Mouse (Mus musculus) neural tube, embryonic 13.5 days (tissue): Measurements from ENCODE around the gene Tnn. TPM values are rescaled to one million over a fixed set of nuclear protein-coding genes. Genes with fewer than 3 reads are reported as not detected.

ENCODE experiments used
- ATAC-seq: fragments of 200-750 bp; cut with Nextera tagmentation; 2 replicates; pipeline ENCODE4 v1.8.0; 2017; ENCODE audit warnings: low read depth, mild to moderate bottlenecking, moderate TSS enrichment, moderate library complexity
- H3K27ac ChIP-seq: fragments of 300-500 bp; sonication (generic); replicated peaks from 2 replicates; pipeline ENCODE4 v1.5.1; 2015; ENCODE audit warnings: moderate library complexity, mild to moderate bottlenecking, inconsistent platforms
- H3K27me3 ChIP-seq: fragments of 300-500 bp; sonication (generic); 2 replicates; pipeline ENCODE4 v1.6.1; 2015; ENCODE audit warnings: mild to moderate bottlenecking, inconsistent platforms
- H3K36me3 ChIP-seq: fragments of 300-500 bp; sonication (generic); 2 replicates; pipeline ENCODE4 v1.6.1; 2015; ENCODE audit warnings: mild to moderate bottlenecking, inconsistent platforms
- H3K4me1 ChIP-seq: fragments of 300-500 bp; sonication (generic); replicated peaks from 2 replicates; pipeline ENCODE4 v1.6.1; 2015; ENCODE audit warnings: inconsistent platforms
- H3K4me2 ChIP-seq: fragments of 300-500 bp; sonication (generic); 2 replicates; pipeline ENCODE4 v1.6.1; 2015; ENCODE audit warnings: inconsistent platforms, mild to moderate bottlenecking, moderate library complexity
- H3K4me3 ChIP-seq: fragments of 300-500 bp; sonication (generic); 2 replicates; pipeline ENCODE4 v1.5.1; 2015; ENCODE audit warnings: mild to moderate bottlenecking, inconsistent platforms
- H3K9ac ChIP-seq: fragments of 300-500 bp; sonication (generic); 2 replicates; pipeline ENCODE4 v1.6.1; 2015; ENCODE audit warnings: moderate library complexity, mild to moderate bottlenecking, inconsistent platforms
- H3K9me3 ChIP-seq: fragments of 300-500 bp; sonication (generic); 2 replicates; pipeline ENCODE4 v1.6.1; 2016; ENCODE audit warnings: inconsistent platforms
- WGBS: fragments of 180-500 bp; shearing (Covaris S2); methylation state at CpG from one replicate; pipeline ENCODE4 v1.1.7; 2015; 5-methylcytosine and 5-hydroxymethylcytosine counted together
- polyA plus RNA-seq: library from polyadenylated mRNA; unstranded; fragments of >200 nt; fragmentation: Nextera tagmentation; extraction: Ambion mirVana; gene quantifications from 2 replicates; pipeline ENCODE4 v1.2.1, GENCODE M21; 2015

The Tnn gene
- polyA plus RNA-seq, 1 experiment from 2014 or later = 0.04 TPM

DNA sequence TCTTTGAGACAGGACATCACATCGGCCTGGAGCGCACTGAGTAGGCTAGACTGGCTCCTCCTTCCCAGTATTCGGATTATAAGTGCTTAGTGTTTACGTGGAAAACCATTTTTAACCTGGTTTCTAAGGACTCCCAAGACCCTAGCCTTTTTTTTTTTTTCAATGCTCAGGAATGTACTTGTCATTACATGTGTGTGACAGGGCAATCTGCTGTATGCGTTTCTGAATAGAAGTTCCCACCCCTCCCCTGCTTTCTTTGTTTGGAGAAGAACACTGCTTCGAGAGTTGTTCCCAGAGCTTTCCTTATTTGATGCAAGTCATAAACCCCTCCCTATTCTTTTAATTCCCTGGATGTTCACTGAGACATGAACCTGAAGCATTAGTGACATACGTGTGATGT is 9.0 kb downstream of the Tnn start:
- WGBS = 73% methylated on average over 7 of the region's 7 CpGs
- Histone ChIP-seq H3K4me2 (no peak overlapping the region), H3K27ac (no peak overlapping the region), H3K9me3 (no peaks in the 10 kb centered on the region), H3K27me3 (no peaks in the 10 kb centered on the region), H3K4me1 (peaks cover 3% of the 10 kb centered on the region; the same call in 1 of the 2 replicates), H3K36me3 (no peaks in the 10 kb centered on the region), H3K4me3 (no peak overlapping the region), H3K9ac (no peak overlapping the region)
- ATAC-seq = no peak

DNA sequence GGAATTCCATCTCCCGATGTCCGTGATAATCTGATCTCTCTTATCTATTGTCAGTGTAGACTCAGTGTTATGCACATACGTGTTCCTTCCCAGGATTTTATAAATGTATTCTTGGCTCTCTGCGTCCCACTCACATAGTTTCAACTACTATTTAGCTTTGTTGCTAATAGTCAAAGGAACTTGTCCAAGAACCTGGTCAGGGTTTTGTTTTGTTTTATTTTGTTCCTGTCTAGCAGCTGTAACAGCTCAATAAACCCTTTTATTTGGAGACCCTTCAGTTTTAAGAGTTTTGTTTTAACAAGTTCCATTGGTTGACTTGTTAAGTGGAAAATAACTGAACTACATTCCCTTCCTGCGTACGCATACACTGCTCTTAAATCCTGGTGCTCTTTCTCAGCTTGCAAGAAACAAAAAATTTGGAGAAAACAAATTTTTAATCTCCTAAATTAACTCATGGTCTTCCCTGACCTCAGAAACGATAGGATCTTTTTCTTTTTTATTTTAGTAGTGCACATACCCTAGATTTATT is 17.0 kb downstream of the Tnn start:
- H3K9ac ChIP-seq = no peak overlapping the region
- no peaks in the 10 kb centered on the region for H3K36me3 ChIP-seq
- no peaks in the 10 kb centered on the region for H3K4me1 ChIP-seq
- H3K4me2 ChIP-seq = no peak overlapping the region
- 83% methylated on average over 7 of the region's 7 CpGs for WGBS
- H3K27ac ChIP-seq = no peak overlapping the region
- no peaks in the 10 kb centered on the region for H3K27me3 ChIP-seq
- no peak overlapping the region for H3K4me3 ChIP-seq
- no peak for ATAC-seq
- H3K9me3 ChIP-seq = no peaks in the 10 kb centered on the region

DNA sequence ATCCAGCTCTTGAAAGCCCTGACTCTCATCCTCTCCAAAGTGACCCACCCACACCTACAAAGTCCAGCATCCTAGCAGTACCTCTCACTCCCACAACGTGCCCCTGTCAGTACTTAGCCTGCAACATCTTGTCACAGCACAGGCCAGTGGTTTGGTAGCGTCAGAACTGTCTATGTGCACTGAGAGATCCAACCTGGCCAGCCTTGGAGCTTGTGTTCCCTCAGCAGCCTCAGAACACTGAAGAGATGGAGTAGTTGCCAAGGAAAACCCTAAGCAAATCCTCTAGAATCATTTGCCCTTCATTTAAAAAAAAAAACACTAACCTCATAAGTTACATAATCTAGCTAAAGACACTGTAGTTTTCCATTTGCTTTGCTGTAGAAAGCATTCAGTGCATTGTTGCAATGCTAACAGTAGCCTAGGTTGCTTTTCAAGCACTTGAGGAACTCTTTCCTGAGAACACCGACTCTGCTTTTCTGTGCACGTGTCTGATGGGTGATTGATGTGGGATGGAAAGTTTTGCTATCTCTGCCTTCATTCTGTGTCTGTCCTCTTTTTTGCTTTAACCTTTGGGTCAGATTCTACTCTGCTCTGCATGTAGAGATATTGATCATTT is 19.8 kb downstream of the Tnn start:
- Histone ChIP-seq H3K4me2 (no peak overlapping the region), H3K27me3 (no peaks in the 10 kb centered on the region), H3K4me3 (no peak overlapping the region), H3K4me1 (no peaks in the 10 kb centered on the region), H3K27ac (no peak overlapping the region), H3K36me3 (no peaks in the 10 kb centered on the region), H3K9ac (no peak overlapping the region), H3K9me3 (no peaks in the 10 kb centered on the region)
- no peak for ATAC-seq
- WGBS = 71% methylated on average over 4 of the region's 4 CpGs

DNA sequence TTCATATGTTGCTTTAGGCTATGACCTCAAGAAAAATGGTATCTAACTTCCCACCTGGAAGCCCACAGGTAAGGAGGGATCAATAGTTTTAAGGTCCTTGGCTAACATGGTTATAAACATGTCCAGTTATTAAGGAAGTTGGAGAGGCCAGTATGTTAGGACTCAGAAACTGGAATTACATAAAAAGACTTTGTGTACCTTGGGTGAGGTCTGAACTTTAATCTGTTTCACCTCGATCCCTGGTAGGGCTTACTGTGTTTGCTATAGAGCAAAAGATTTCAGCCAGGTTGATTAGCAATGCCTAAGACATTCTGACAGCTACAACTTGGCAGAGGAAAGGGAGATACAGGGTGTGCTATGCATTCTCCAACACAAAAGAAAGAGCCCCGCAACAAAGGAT is 29.4 kb downstream of the Tnn start:
- H3K27ac ChIP-seq = no peak overlapping the region
- no peaks in the 10 kb centered on the region for H3K9me3 ChIP-seq
- no peaks in the 10 kb centered on the region for H3K4me1 ChIP-seq
- no peaks in the 10 kb centered on the region for H3K27me3 ChIP-seq
- H3K4me2 ChIP-seq = no peak overlapping the region
- no peak overlapping the region for H3K9ac ChIP-seq
- WGBS = 92% methylated on average over 2 of the region's 2 CpGs
- no peak for ATAC-seq
- no peaks in the 10 kb centered on the region for H3K36me3 ChIP-seq
- H3K4me3 ChIP-seq = no peak overlapping the region

DNA sequence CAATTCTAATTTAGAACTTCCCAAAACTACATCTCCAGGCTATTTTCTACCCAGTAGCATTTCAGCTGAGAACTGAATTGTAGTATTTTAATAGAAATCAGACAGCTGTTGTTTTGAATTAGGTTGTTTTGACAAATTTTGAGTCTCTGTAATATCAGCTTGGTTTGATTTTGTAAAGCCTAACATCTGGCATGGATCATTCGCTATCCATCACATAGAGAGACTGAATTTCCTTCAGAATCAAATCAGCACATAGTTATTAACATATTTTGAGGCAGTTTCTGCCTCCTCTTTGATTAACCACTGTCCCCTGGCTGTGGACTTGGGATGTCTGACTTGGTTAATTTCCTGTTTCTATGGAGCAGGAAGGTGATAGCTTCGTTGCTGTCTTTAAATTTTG is 44.8 kb downstream of the Tnn start:
- ATAC-seq = no peak
- H3K9me3 ChIP-seq = no peaks in the 10 kb centered on the region
- no peak overlapping the region for H3K27ac ChIP-seq
- H3K36me3 ChIP-seq = no peaks in the 10 kb centered on the region
- H3K4me2 ChIP-seq = no peak overlapping the region
- no peaks in the 10 kb centered on the region for H3K27me3 ChIP-seq
- no peak overlapping the region for H3K4me3 ChIP-seq
- no peak overlapping the region for H3K9ac ChIP-seq
- 78% methylated on average over 2 of the region's 2 CpGs for WGBS
- no peaks in the 10 kb centered on the region for H3K4me1 ChIP-seq

DNA sequence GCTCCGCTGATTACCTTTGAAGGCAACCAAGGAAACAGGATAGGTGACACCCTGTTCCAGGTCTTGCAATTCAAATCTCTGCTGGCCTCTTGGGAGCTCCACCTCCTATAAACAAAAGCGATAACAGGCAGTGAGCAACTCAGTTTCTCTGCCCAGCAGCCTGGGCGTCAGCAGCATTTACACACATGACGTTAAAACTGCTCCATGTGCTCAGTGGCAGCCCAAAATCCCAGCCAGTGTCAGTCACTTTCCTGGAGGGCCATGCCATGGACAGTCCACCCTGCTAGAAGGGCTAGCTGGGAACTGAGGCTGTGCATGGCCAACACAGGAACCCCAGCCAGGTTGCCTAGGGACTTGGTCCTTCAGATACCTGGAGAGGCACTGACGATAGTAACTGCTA is 48.0 kb downstream of the Tnn start:
- Histone ChIP-seq H3K36me3 (no peaks in the 10 kb centered on the region), H3K27ac (no peak overlapping the region), H3K9me3 (no peaks in the 10 kb centered on the region), H3K4me1 (no peaks in the 10 kb centered on the region), H3K27me3 (no peaks in the 10 kb centered on the region), H3K4me3 (no peak overlapping the region), H3K9ac (no peak overlapping the region), H3K4me2 (no peak overlapping the region)
- WGBS = 91% methylated on average over 5 of the region's 5 CpGs
- ATAC-seq = no peak

DNA sequence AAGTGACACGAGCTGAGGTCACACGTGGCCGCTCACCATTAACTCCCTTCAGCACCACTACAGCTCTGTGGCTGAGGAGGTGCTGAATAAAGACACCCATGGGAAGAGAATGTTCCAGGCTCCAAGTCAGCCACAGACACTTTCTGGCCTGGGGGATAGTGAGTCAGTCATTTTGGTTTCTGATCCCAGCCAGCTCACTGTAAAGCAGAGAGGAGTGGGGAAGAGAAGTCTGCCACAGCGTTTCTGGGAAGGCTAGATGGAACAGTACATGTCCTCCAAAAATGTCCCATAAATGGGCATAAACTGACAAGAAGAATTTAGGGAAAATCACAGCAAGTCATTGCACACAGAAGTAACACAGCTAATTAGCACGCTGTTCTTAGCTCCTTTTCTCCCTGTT is 52.4 kb downstream of the Tnn start:
- WGBS = 84% methylated on average over 5 of the region's 5 CpGs
- Histone ChIP-seq H3K4me3 (no peak overlapping the region), H3K4me2 (no peak overlapping the region), H3K36me3 (no peaks in the 10 kb centered on the region), H3K9ac (no peak overlapping the region), H3K27ac (no peak overlapping the region), H3K27me3 (no peaks in the 10 kb centered on the region), H3K9me3 (no peaks in the 10 kb centered on the region), H3K4me1 (no peaks in the 10 kb centered on the region)
- no peak for ATAC-seq

DNA sequence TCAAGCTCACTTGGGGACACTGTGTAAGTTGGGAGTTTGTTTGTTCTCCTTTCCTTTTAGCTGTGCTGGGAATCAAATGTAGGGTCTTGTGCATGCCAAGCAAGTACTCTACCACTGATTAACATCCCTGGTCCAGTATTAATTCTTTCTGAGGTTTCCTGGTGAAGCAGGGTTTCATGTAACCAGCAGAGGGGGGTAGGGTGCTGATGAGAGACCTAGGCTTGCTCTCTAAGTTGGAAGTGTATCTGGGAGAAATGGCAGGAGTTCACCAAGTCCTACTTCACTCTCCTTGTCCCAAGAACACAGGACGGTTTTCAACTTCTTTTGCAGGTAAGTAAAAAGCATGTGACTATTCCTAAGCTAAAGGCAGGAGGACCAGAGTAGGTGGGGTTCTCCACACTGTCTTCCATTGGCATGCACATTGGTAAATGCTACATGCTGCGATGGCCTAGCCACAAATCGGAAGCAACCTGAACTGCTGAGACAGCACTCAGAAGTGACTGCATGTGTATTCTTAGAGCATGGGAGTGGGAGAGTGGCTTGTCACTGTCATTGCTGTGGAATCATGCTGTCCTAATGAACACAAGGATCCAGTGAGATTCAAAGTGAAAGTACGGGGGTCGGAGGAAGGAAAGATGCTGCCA is 53.6 kb downstream of the Tnn start:
- no peaks in the 10 kb centered on the region for H3K9me3 ChIP-seq
- no peaks in the 10 kb centered on the region for H3K4me1 ChIP-seq
- no peaks in the 10 kb centered on the region for H3K27me3 ChIP-seq
- 83% methylated on average over 5 of the region's 5 CpGs for WGBS
- no peaks in the 10 kb centered on the region for H3K36me3 ChIP-seq
- H3K4me2 ChIP-seq = no peak overlapping the region
- ATAC-seq = no peak
- no peak overlapping the region for H3K27ac ChIP-seq
- no peak overlapping the region for H3K9ac ChIP-seq
- H3K4me3 ChIP-seq = no peak overlapping the region

DNA sequence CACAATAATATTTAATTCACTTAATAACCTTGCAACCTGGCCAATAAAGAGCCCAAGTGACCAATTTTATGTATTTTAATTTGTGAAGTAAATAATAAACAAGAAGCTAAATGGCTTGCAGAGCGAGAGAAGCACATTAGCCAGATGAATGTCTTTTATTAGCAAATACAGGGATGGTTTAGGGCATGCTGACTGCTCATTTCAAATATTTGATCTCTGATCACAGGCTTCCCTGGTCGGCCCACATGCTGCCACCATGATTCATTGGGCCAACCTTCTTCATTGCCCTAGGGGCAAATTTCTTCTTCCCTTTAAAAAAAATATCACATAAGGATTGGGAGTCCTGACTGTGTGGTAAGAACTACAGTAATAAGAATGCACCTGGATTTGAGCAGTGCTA is 66.7 kb downstream of the Tnn start:
- Histone ChIP-seq H3K27me3 (no peaks in the 10 kb centered on the region), H3K27ac (0 out of 2 replicates have a peak overlapping the region, but pooled peaks have one; percentile 30), H3K4me1 (no peaks in the 10 kb centered on the region), H3K4me2 (no peak overlapping the region), H3K4me3 (no peak overlapping the region), H3K36me3 (no peaks in the 10 kb centered on the region), H3K9ac (no peak overlapping the region), H3K9me3 (no peaks in the 10 kb centered on the region)
- 58% methylated on average over 2 of the region's 2 CpGs for WGBS
- peak; percentile 69 for ATAC-seq

DNA sequence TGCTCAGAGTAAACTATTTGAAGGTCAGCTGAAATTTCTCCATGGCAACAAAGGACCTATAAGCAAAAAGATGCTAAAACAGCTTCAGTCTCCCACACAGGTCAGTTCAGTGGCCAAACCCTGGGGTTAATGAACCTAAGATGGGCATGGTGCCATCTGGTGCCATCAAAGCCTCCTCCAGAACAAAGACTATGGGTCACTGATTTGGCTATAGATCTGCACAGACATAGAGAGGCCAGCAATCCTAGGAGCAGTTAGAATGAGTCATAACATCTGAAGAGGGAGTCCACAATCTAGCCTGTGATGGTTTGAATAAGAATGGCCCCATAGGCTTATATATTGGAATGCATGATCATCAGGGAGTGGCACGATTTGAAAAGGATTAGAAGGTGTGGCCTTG is 69.1 kb downstream of the Tnn start:
- Histone ChIP-seq H3K4me2 (no peak overlapping the region), H3K9me3 (no peaks in the 10 kb centered on the region), H3K27me3 (no peaks in the 10 kb centered on the region), H3K4me3 (no peak overlapping the region), H3K9ac (no peak overlapping the region), H3K4me1 (peaks cover 5% of the 10 kb centered on the region; the same call in 1 of the 2 replicates), H3K27ac (no peak overlapping the region), H3K36me3 (no peaks in the 10 kb centered on the region)
- no peak for ATAC-seq
- 85% methylated on average over 1 of the region's 1 CpGs for WGBS

DNA sequence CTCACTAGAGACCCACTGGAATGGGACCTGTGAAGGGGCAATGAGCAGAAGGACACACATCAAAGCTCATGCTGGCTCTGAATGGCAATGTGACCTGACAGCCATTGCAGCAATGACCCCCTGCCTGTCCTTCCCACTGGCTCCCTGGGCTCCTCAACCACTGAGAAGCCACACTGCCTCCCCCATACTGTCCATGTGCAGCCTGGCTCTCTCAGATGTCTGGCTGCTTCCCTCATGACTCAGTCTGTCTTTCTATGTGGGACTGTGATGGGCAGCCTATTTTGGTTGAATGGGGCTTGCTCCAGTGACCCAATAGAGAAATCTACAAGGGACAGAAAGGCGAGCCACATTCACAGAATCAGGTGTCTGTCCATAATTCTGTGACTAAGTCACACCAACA is 70.7 kb downstream of the Tnn start:
- H3K9me3 ChIP-seq = no peaks in the 10 kb centered on the region
- 84% methylated on average over 1 of the region's 1 CpGs for WGBS
- H3K27me3 ChIP-seq = no peaks in the 10 kb centered on the region
- H3K4me2 ChIP-seq = no peak overlapping the region
- no peak overlapping the region for H3K27ac ChIP-seq
- no peak overlapping the region for H3K9ac ChIP-seq
- no peaks in the 10 kb centered on the region for H3K36me3 ChIP-seq
- H3K4me1 ChIP-seq = peaks cover 6% of the 10 kb centered on the region; the same call in 1 of the 2 replicates
- H3K4me3 ChIP-seq = no peak overlapping the region
- ATAC-seq = no peak

DNA sequence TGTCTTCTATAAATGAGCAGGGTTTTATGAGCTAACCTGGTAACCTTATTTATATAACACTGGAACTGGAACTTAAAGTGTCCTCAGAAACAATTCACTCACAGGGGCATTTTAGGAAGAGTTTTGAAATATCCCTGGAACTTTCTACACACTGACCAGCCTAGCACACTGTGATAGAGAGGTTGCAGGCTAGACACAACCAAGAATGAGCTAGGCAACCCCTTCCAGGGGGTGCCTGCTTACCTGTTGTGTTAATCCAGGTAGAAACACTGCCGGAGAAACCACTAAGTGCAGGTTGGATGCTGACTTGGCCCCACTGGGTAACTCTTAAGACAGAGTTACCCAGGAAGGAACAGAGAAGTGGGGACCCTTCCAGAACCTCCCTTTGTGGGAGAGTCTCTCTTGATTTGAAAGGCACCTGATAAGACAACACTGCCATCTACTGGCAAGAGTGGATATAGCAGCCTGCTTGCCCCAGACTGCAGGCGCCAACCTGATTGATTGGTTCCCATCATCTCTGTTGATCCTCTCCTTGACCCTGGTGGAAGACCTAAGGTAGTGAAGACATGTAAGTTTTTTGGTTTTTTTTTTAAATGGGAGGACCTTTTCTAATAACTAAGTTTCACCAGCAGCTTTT is 72.5 kb downstream of the Tnn start:
- 25% methylated on average over 2 of the region's 2 CpGs for whole genome bisulfite sequencing
- ATAC-seq = peak; percentile 56
- Histone ChIP-seq H3K27ac (no peak overlapping the region), H3K27me3 (no peaks in the 10 kb centered on the region), H3K36me3 (no peaks in the 10 kb centered on the region), H3K9ac (no peak overlapping the region), H3K4me1 (peaks cover 6% of the 10 kb centered on the region; the same call in 1 of the 2 replicates), H3K4me2 (no peak overlapping the region), H3K4me3 (no peak overlapping the region), H3K9me3 (no peaks in the 10 kb centered on the region)
